Mouse (Mus musculus) left cerebral cortex, postnatal 36 days (tissue): Measurements from ENCODE around the gene Rest. TPM values are rescaled to one million over a fixed set of nuclear protein-coding genes. Genes with fewer than 3 reads are reported as not detected.

Source experiments
- DNase-seq, 2 experiments: peaks; one replicate each; pipeline ENCODE4 v3.0.0; 2021 to 2022; ENCODE audit warnings: low spot score in 2 of 2, mixed read lengths in 1 of 2
- intact Hi-C: fragments of 180-260 bp; cut with DNase I; formaldehyde crosslinking; loops from one replicate; pipeline ENCODE4 v1.15.1; 2025
- total RNA-seq, 2 experiments: library from RNA; stranded (reverse); gene quantifications; 2 replicates each; pipeline ENCODE4 v1.2.3; 2021

Rest gene
- total RNA-seq, 2 experiments from 2014 or later: 3.4 to 3.6 TPM

- DNase-seq: no peak
- intact Hi-C loops: no loop called here
Observed at GRCm38 (mm10) chr5:77261137-77261536, 4.2 kb upstream of the Rest start.

GRCm38 (mm10) chr5:77262105-77262504 is 3.2 kb upstream of the Rest start:
- no peak for DNase-seq

GRCm38 (mm10) chr5:77265671-77266065 is 377 bp downstream of the Rest start:
- intact Hi-C loops: loop anchor here (1.0 kb wide), 1 partner anchor 45 kb away; the partner anchor contains the start of genes Noa1 and Polr2b
- DNase-seq: peak; percentile 28 to 50

More at GRCm38 (mm10) chr5:77262105-77262504, 3.2 kb upstream of the Rest start:
- intact Hi-C loops: no loop called here

DNA sequence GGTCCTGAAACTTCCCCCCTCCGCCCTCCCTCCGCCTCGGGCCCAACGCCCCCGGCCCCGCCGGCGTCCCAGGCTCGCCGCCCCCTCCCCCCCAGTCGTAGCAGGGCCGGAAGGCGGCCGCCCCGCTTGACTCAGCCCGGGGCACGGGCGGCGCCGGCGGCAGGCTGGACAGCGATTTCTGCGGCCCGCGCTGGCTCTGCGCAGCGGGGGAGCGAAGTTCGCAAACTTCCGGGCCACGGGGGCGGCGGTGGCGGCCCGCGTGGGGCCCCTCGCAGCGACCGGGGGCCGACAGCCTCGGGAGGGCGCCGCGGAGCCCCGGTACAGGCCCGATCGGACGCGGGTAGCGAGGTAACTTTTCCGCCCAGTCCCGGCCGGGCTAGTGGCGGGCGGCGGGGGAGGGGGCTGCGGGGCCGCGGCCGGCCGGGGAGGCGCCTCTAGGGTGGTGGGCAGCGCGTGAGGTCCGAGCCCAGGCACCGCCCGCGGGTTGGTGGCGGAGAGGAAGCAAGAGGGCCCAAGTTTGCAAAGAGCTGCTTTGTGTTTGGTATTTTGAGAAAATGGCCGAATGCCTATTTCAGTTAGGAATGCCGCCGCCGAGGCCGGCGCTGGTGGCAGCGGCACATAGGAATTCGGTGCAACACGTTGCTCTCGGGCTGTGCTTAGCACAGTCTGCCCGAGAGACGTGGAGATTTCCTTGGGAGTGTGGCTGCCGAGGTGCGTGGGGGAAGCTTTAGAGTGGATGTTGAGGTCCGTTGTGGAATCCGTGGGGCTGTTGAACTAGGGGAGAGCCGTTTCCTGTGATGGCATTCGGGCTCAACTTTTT is 985 bp downstream of the Rest start:
- intact Hi-C loops: loop anchor here (1.0 kb wide), 1 partner anchor 44 kb away; the partner anchor contains the start of genes Noa1 and Polr2b

DNA sequence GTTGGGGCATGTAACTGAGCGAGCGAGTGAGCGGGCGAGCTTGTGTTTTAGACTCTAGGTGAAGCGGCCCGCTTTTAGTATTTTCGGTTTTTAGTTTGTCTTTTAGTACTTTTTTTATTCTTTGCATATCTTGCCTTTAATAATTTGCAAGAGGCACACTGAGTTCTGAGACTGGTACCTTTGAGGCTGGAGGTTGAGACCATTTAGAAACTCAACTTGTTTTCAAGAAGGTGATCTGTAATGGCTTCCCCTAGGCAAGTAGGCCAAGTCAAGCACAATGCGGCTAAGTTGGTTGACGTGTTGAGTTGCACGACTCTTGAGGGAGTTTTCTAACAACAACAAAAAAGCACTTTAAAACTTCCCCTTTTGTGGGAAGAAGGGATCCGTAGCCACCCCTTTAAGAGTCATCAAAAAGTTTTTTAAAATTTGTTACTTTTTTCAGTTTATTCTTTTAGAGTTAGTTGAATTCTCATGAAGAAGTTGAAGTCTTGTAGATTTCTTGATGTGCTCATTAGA is 1.7 kb downstream of the Rest start:
- intact Hi-C loops: loop anchor here (1.0 kb wide), 1 partner anchor 43 kb away; the partner anchor contains the start of genes Noa1 and Polr2b
- no peak for DNase-seq

More for the DNA sequence above, 985 bp downstream of the Rest start:
- peak; percentile 38 to 43 for DNase-seq

DNA sequence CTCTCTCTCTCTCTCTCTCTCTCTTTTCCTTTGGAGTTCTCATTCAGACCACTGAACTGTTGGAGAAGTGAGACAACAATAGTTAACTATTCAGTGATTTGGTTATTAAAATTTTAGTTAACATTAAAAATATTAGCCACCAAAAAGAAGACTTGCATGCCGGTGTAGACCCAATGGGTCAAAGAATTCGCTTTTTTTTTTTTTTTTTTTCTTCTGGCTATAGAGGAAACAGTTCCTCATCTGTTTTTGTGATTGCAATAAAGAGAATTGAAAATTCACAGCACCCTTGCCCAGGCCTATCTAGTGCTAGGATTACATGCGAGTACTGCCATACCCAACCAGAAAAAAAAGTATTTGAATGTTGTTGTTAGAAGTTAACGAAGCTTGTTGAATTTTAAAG is 2.1 kb downstream of the Rest start:
- intact Hi-C loops: no loop called here
- DNase-seq: no peak

GRCm38 (mm10) chr5:77267957-77268624 is 2.8 kb downstream of the Rest start:
- no peak for DNase-seq
- intact Hi-C loops: no loop called here

DNA sequence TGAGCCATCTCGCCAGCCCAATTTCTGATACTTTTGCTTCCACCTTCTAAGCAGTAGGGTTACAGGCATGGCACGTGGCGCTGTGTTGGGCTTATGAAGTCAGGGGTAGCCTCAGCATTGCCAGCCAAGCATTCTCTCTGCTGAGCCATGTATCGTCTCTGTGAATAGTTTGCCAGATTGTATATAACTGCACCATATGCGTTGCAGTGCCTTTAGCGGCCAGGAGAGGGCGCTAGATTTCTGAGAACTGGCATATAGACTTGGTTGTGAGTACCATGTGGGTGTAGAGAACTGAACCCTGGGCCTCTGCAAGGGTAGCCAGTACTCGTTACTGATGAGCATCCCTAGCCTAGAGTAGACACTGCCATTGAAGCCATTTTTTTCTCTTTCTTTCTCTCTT is 4.1 kb downstream of the Rest start:
- DNase-seq: no peak
- intact Hi-C loops: no loop called here

DNA sequence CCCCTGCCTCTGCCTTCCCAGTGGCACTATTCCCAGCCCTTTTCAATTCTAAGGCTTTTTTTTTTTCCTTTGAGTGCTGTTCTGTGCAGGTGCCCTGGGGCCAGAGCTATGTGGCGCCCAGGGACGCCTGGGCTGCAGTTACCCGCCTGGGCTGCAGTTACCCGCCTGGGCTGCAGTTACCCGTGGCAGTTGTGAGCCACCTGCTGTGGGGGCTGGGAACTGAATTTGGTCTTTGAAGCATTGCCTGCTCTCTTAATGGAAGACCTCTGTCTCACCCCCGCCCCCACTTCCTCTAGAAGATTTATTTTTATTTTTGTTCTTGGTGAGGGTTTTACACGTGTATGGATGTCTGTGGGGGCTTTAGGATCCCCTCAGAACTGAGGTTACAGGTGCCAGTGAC is 7.9 kb downstream of the Rest start:
- intact Hi-C loops: no loop called here
- DNase-seq: no peak

DNA sequence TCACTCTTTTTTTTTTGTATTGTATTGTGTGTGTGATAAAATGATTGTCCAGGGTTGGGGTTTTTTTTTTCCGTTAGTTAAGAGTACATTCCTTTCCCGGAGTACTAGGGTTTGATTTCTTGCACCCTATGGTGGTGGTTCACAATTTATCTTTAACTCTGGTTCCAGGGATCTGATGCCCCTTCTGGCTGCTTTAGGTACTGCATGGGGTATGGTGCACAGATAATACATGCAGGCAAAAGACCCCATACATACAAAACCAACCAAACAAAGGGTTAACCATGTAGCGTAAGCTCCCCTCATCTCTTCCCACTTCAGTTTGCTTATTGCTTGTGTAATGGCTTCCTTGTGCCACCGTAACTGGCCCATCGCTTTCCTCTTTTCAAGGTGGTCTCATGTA is 10.7 kb downstream of the Rest start:
- DNase-seq: no peak

GRCm38 (mm10) chr5:77277204-77277603 is 11.9 kb downstream of the Rest start:
- no peak for DNase-seq
- intact Hi-C loops: no loop called here

More for the DNA sequence above, 10.7 kb downstream of the Rest start:
- intact Hi-C loops: no loop called here

DNA sequence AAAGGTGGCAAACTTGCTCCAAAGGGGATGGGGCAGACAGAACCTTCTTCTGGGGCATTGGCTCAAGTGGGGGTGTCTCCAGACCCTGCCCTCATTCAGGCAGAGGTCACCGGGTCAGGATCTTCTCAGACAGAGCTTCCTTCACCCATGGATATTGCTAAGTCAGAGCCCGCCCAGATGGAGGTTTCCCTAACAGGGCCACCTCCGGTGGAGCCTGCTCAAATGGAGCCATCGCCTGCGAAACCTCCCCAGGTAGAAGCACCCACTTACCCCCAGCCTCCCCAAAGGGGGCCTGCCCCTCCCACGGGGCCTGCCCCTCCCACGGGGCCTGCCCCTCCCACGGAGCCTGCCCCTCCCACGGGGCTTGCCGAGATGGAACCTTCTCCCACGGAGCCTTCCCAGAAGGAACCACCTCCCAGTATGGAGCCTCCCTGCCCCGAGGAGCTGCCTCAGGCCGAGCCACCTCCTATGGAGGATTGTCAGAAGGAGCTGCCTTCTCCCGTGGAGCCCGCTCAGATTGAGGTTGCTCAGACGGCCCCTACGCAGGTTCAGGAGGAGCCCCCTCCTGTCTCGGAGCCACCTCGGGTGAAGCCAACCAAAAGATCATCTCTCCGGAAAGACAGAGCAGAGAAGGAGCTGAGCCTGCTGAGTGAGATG is 16.4 kb downstream of the Rest start:
- intact Hi-C loops: no loop called here
- DNase-seq: no peak

DNA sequence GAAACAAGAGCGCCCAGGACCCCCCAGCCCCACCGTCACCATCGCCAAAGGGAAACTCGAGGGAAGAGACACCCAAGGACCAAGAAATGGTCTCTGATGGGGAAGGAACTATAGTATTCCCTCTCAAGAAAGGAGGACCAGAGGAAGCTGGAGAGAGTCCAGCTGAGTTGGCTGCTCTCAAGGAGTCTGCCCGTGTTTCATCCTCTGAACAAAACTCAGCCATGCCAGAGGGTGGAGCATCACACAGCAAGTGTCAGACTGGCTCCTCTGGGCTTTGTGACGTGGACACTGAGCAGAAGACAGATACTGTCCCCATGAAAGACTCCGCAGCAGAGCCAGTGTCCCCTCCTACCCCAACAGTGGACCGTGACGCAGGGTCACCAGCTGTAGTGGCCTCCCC is 17.0 kb downstream of the Rest start:
- intact Hi-C loops: no loop called here
- DNase-seq: no peak

GRCm38 (mm10) chr5:77285685-77286084 is 20.4 kb downstream of the Rest start:
- intact Hi-C loops: no loop called here
- DNase-seq: no peak

DNA sequence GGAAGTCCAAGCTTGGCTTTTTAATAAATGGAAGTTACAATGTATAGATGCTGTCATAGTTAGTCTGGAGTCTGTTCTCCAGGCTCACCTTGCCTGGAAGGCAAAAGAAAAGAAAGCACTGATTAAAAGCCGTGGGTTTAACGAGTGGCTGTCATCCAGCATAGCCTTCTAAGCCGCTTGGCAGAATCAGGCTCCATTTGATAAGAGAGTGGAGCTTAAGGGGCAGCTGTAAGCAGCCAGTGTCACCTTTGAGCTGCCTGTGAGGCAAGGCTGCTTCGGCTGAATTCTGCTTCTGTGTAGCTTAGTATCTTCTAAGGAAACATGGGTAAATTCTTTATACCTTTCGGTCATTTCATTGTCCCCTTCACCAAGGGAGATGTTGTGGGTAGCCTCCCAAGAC is 21.6 kb downstream of the Rest start:
- intact Hi-C loops: no loop called here
- no peak for DNase-seq

DNA sequence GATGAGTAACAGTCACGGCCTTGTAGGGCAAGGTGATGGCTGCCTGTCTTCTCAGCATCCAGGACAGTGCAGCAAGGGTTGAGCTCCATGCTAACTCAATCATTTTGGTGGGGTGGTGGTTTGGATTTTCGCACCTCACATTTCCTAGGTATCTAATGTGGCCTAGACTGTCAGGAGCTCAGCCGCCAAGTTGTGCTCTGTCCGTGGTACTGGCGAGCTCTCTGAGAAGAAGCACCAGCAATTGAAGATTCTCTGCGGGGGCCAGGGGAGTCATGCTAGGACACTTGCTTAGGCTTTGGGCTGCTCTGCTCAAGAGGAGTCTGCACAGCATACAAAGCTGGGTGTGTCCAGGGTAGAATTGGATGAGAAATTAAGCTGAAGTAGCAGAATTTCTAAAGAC is 22.6 kb downstream of the Rest start:
- intact Hi-C loops: no loop called here
- no peak for DNase-seq

GRCm38 (mm10) chr5:77289686-77290085 is 24.4 kb downstream of the Rest start:
- intact Hi-C loops: no loop called here
- DNase-seq: no peak

DNA sequence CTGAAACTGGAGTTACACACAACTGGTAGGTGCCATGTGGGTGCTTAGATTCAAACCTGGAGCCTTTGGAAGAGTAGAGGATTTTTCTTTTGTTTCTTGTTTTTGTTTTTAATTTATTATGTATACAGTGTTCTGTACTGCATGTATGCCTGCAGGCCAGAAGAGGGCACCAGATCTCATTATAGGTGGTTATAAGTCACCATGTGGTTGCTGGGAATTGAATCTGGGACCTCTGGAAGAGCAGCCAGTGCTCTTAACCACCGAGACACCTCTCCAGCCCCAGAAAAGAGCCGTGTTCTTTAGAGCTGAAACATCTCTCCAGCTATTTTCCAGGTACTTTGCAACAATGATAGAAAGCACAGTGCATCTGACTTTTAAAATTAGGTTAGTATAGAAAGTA is 25.3 kb downstream of the Rest start:
- no peak for DNase-seq
- intact Hi-C loops: no loop called here

DNA sequence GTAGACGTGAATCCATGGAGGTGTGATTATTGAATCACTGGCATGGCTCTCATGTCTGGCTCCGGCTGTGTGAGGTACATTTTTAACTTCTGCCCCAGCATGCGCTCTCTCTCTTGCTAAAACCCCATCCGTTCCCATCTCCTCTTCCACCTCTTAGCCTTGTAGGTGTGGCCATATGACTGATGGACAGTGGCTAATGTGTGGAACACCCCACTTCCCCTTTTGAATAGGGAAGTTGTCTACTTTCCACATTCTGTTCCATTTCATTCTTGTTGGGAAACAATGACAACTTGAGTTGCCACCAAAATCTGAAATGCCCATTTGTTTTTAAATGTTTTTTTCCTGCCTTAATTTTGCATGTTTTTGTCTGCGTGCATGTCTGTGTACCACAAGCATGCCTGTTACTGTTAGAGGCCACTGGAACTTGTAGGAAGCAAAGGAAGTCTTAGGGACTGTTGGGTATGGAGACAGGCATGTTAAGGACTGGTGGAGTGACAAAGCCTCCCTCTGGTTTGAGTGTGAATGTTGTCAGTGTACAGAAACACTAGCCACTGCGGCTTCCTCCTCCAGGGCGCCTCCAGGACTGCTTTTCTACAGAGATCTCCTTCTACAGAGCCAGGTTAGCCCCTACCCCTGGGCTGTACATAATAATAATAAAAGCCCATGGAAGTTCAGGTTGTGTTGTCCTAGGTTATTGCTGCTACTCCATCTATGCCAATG is 27.7 kb downstream of the Rest start:
- no peak for DNase-seq
- intact Hi-C loops: no loop called here

GRCm38 (mm10) chr5:77299486-77299885 is 34.2 kb downstream of the Rest start:
- intact Hi-C loops: no loop called here
- DNase-seq: no peak
